Mouse (Mus musculus) myocyte (in vitro differentiated cells): ENCODE measurements around the gene Cwc22. TPM values are rescaled to one million over a fixed set of nuclear protein-coding genes. Genes with fewer than 3 reads are reported as not detected.

ENCODE experiments used
- H3K27me3 ChIP-seq: one replicate; pipeline ENCODE4 v1.6.1; 2011; ENCODE audit not compliant: control insufficient read depth, insufficient read depth, insufficient read length
- H3K36me3 ChIP-seq: one replicate; pipeline ENCODE4 v1.6.1; 2011; ENCODE audit not compliant: control insufficient read depth, insufficient read depth
- H3K4me2 ChIP-seq: one replicate; pipeline ENCODE4 v1.6.1; 2011; ENCODE audit warnings: low read depth, control low read depth
- H3K4me3 ChIP-seq: one replicate; pipeline ENCODE4 v1.5.1; 2011; ENCODE audit warnings: mild to moderate bottlenecking, control low read depth, moderate library complexity
- H3K79me2 ChIP-seq: one replicate; pipeline ENCODE4 v1.6.1; 2011; ENCODE audit not compliant: control insufficient read depth, insufficient read depth
- H3ac ChIP-seq: one replicate; pipeline ENCODE4 v1.6.1; 2011; ENCODE audit not compliant: control insufficient read depth, insufficient read length
- CEBPB ChIP-seq: IDR thresholded peaks from 2 replicates; pipeline ENCODE4 v1.6.1; 2011; ENCODE audit warnings: mild to moderate bottlenecking, moderate library complexity; ENCODE audit not compliant: poor library complexity, insufficient read depth, severe bottlenecking
- E2F4 ChIP-seq: IDR thresholded peaks from one replicate; pipeline ENCODE4 v1.6.1; 2011; ENCODE audit warnings: mild to moderate bottlenecking, control low read depth, moderate library complexity; ENCODE audit not compliant: insufficient read depth
- MAX ChIP-seq: IDR thresholded peaks from one replicate; pipeline ENCODE4 v1.6.1; 2011; ENCODE audit warnings: low read depth, mild to moderate bottlenecking, control low read depth
- MYOD1 ChIP-seq, 3 experiments: IDR thresholded peaks; one replicate each; pipeline ENCODE4 v1.6.1; 2011; ENCODE audit warnings: control low read depth in 2 of 3, low read depth in 2 of 3, mild to moderate bottlenecking in 2 of 3, moderate library complexity in 1 of 3; ENCODE audit not compliant: insufficient read length in 2 of 3, control insufficient read depth in 1 of 3
- MYOG ChIP-seq, 3 experiments: IDR thresholded peaks; one replicate each; pipeline ENCODE4 v1.6.1; 2011; ENCODE audit warnings: control low read depth in 2 of 3, low read depth in 2 of 3, mild to moderate bottlenecking in 2 of 3; ENCODE audit not compliant: insufficient read length in 2 of 3, control insufficient read depth in 1 of 3, insufficient read depth in 1 of 3
- POLR2A ChIP-seq: IDR thresholded peaks from one replicate; pipeline ENCODE4 v1.6.1; 2011; ENCODE audit warnings: low read depth, mild to moderate bottlenecking, control low read depth, moderate library complexity; ENCODE audit not compliant: insufficient read length
- POLR2AphosphoS2 ChIP-seq: IDR thresholded peaks from one replicate; pipeline ENCODE4 v1.6.1; 2011; ENCODE audit warnings: low read depth, control low read depth; ENCODE audit not compliant: insufficient read length
- REST ChIP-seq: IDR thresholded peaks from one replicate; pipeline ENCODE4 v1.6.1; 2011; ENCODE audit warnings: mild to moderate bottlenecking, control low read depth, moderate library complexity; ENCODE audit not compliant: insufficient read depth, insufficient read length
- SRF ChIP-seq: IDR thresholded peaks from one replicate; pipeline ENCODE4 v1.6.1; 2011; ENCODE audit warnings: low read depth; ENCODE audit not compliant: control insufficient read depth, insufficient read length
- TCF12 ChIP-seq: IDR thresholded peaks from one replicate; pipeline ENCODE4 v1.6.1; 2011; ENCODE audit warnings: mild to moderate bottlenecking, control low read depth; ENCODE audit not compliant: poor library complexity, insufficient read depth, severe bottlenecking
- TCF3 ChIP-seq: IDR thresholded peaks from one replicate; pipeline ENCODE4 v1.6.1; 2011; ENCODE audit warnings: low read depth, control low read depth; ENCODE audit not compliant: insufficient read length
- USF1 ChIP-seq: IDR thresholded peaks from one replicate; pipeline ENCODE4 v1.6.1; 2011; ENCODE audit warnings: low read depth, mild to moderate bottlenecking, control low read depth, moderate library complexity
- polyA plus RNA-seq: library from polyadenylated mRNA; unstranded; fragments of >200 nt; fragmentation: generic; extraction: Trizol; gene quantifications from one replicate; pipeline ENCODE4 v1.2.1, GENCODE M21; 2012; ENCODE audit warnings: missing spikeins

Gene Cwc22
- polyA plus RNA-seq, 1 experiment = 8.3 TPM

- H3K36me3 ChIP-seq = no peaks in the 10 kb centered on the region
- no peak for TF ChIP-seq SRF
- no peak for TF ChIP-seq POLR2AphosphoS2
- TF ChIP-seq POLR2A = no peak
- TF ChIP-seq REST = no peak
- TF ChIP-seq E2F4 = no peak
- TF ChIP-seq MYOG (IDR thresholded peaks at IDR 0.05; ENCODE audit: control insufficient read depth in 1 of 3, insufficient read depth in 1 of 3, insufficient read length in 2 of 3, low read depth in 2 of 3) = no peak
- TF ChIP-seq CEBPB = no peak
- no peak for TF ChIP-seq MAX
- TF ChIP-seq USF1 = no peak
- no peak for TF ChIP-seq TCF12
- no peak for TF ChIP-seq TCF3
- TF ChIP-seq MYOD1 (IDR thresholded peaks at IDR 0.05; ENCODE audit: control insufficient read depth in 1 of 3, insufficient read length in 2 of 3, low read depth in 2 of 3) = no peak
- H3K4me2 ChIP-seq = no peak overlapping the region
- H3K27me3 ChIP-seq = no peaks in the 10 kb centered on the region
- no peak overlapping the region for H3K4me3 ChIP-seq
- H3K79me2 ChIP-seq = no peaks in the 10 kb centered on the region
- H3ac ChIP-seq = no peak overlapping the region
These were observed 34.5 kb upstream of the Cwc22 start for GRCm38 (mm10) chr2:77980696-77981095.

DNA sequence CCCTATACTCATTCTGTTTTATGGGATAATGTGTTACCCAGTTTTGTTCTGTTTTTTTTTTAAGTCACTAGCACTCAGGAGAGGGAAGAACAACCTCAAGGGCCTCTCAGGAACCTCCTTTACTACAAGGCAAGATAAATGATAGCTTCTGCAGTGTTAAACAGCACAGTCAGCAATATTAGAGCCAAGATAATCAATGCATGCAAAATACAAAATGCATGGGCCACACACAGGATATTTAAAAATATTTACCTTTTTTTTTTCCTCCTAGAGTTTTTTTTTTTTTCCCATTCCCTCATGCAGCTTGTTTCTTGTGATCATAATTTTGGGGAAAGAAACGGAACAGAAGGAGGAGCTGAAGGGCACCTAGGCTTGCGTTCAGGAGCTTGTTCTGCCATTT is 33.3 kb upstream of the Cwc22 start:
- H3K36me3 ChIP-seq = no peaks in the 10 kb centered on the region
- H3K79me2 ChIP-seq = no peaks in the 10 kb centered on the region
- no peak overlapping the region for H3K4me2 ChIP-seq
- H3K27me3 ChIP-seq = no peaks in the 10 kb centered on the region
- H3K4me3 ChIP-seq = no peak overlapping the region
- no peak for TF ChIP-seq USF1
- TF ChIP-seq E2F4 = no peak
- no peak for TF ChIP-seq POLR2A
- TF ChIP-seq POLR2AphosphoS2 = no peak
- TF ChIP-seq MYOG (IDR thresholded peaks at IDR 0.05; ENCODE audit: control insufficient read depth in 1 of 3, insufficient read depth in 1 of 3, insufficient read length in 2 of 3, low read depth in 2 of 3) = no peak
- no peak for TF ChIP-seq CEBPB
- TF ChIP-seq REST = no peak
- TF ChIP-seq MAX = no peak
- TF ChIP-seq SRF = no peak
- TF ChIP-seq MYOD1 (IDR thresholded peaks at IDR 0.05; ENCODE audit: control insufficient read depth in 1 of 3, insufficient read length in 2 of 3, low read depth in 2 of 3) = no peak
- TF ChIP-seq TCF3 = no peak
- H3ac ChIP-seq = no peak overlapping the region

GRCm38 (mm10) chr2:77979081-77979480 is 32.9 kb upstream of the Cwc22 start:
- no peak overlapping the region for H3K4me2 ChIP-seq
- H3K36me3 ChIP-seq = no peaks in the 10 kb centered on the region
- TF ChIP-seq E2F4 = no peak
- H3K4me3 ChIP-seq = no peak overlapping the region
- H3K27me3 ChIP-seq = no peaks in the 10 kb centered on the region
- H3ac ChIP-seq = no peak overlapping the region
- H3K79me2 ChIP-seq = no peaks in the 10 kb centered on the region

DNA sequence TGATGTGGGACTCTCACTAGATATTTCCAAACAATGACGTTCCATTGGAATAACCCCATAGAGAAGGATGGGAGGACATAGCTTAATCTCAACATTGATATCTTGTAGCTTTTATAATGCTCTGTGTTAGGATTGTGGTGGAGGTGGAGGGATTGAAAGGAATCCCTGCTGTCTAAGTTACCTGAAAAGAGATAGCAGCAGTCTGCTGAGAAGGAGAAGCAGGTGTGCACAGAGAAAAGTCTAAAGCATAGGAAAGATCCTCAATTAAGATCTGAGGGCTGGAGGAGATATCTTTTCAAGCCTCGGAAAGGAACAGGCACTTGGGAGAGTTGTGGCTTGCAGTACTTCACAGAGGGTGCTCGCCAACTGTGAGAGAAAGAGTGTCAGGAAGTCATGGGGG is 32.1 kb upstream of the Cwc22 start:
- Histone ChIP-seq H3K79me2 (no peaks in the 10 kb centered on the region), H3K27me3 (no peaks in the 10 kb centered on the region), H3K4me3 (no peak overlapping the region), H3K4me2 (no peak overlapping the region), H3K36me3 (no peaks in the 10 kb centered on the region), H3ac (no peak overlapping the region)
- TF ChIP-seq MYOG (IDR thresholded peaks at IDR 0.05; ENCODE audit: control insufficient read depth in 1 of 3, insufficient read depth in 1 of 3, insufficient read length in 2 of 3, low read depth in 2 of 3) (no peak), CEBPB (no peak), SRF (no peak), REST (no peak)

- Histone ChIP-seq H3K36me3 (no peaks in the 10 kb centered on the region), H3K79me2 (no peaks in the 10 kb centered on the region), H3K27me3 (no peaks in the 10 kb centered on the region), H3K4me3 (no peak overlapping the region), H3ac (no peak overlapping the region), H3K4me2 (no peak overlapping the region)
- TF ChIP-seq TCF12 = no peak
- TF ChIP-seq MAX = no peak
- TF ChIP-seq REST = no peak
- TF ChIP-seq POLR2A = no peak
- no peak for TF ChIP-seq MYOG (IDR thresholded peaks at IDR 0.05; ENCODE audit: control insufficient read depth in 1 of 3, insufficient read depth in 1 of 3, insufficient read length in 2 of 3, low read depth in 2 of 3)
These were observed 30.2 kb upstream of the Cwc22 start for GRCm38 (mm10) chr2:77976321-77976920.

GRCm38 (mm10) chr2:77975606-77976005 is 29.4 kb upstream of the Cwc22 start:
- Histone ChIP-seq H3K36me3 (no peaks in the 10 kb centered on the region), H3K4me2 (no peak overlapping the region), H3K79me2 (no peaks in the 10 kb centered on the region), H3ac (no peak overlapping the region), H3K4me3 (no peak overlapping the region), H3K27me3 (no peaks in the 10 kb centered on the region)
- TF ChIP-seq SRF = no peak
- TF ChIP-seq POLR2A = no peak
- TF ChIP-seq USF1 = no peak
- TF ChIP-seq MYOG (IDR thresholded peaks at IDR 0.05; ENCODE audit: control insufficient read depth in 1 of 3, insufficient read depth in 1 of 3, insufficient read length in 2 of 3, low read depth in 2 of 3) = no peak
- no peak for TF ChIP-seq TCF12
- 0 out of 2 replicates have a peak, but pooled peaks have one; percentile 43 for TF ChIP-seq CEBPB
